In genomic region chr7:144789601-144790556, GRCm38 (mm10) we compare ENCODE assay signal across 8 mouse cellular contexts. TPM values are rescaled to one million over a fixed set of nuclear protein-coding genes. Genes with fewer than 3 reads are reported as not detected.
DNase-seq lines count a peak whose midpoint lies in the region; ATAC-seq and TF ChIP-seq lines count a peak whose summit lies in the region.
"Had no signal": no experiment of that assay in that cellular context is flagged by ENCODE, and none has a peak within 500 bp of the region (broad histone marks: within the 10 kb centered on the region; RNA-seq: fewer than 3 reads in every experiment).

No protein-coding gene starts in this region.

- no peak overlapping the region for H3K27ac ChIP-seq in lung, embryonic 16.5 days (ENCODE audit: low read length)
- H3K27ac ChIP-seq in embryonic facial prominence, embryonic 13.5 days: no peak overlapping the region
- peak overlapping the region; percentile 61 for H3K27ac ChIP-seq in limb, embryonic 10.5 days
- no peak overlapping the region for H3K27ac ChIP-seq in olfactory bulb, adult 2 months (ENCODE audit: insufficient read depth, low read depth, low read length)

- TF ChIP-seq POLR2A in olfactory bulb, adult 2 months (IDR thresholded peaks at IDR 0.05; ENCODE audit: insufficient read depth, low read depth, low read length): no peak

- no peak for ATAC-seq in lung, embryonic 16.5 days (ENCODE audit: low read depth)
- no peak for ATAC-seq in embryonic facial prominence, embryonic 13.5 days (ENCODE audit: insufficient number of reproducible peaks, insufficient read depth, low FRiP score, low TSS enrichment, low read depth)

- no peaks in the 10 kb centered on the region for H3K36me3 ChIP-seq in lung, embryonic 16.5 days (ENCODE audit: control insufficient read depth, insufficient read depth, low read length)
- no peaks in the 10 kb centered on the region for H3K36me3 ChIP-seq in embryonic facial prominence, embryonic 13.5 days
- no peaks in the 10 kb centered on the region for H3K36me3 ChIP-seq in limb, embryonic 10.5 days

- DNase-seq in lung, postnatal 10 days: no peak
- DNase-seq in limb, embryonic 10.5 days (ENCODE audit: low spot score): peak; percentile 52
- no peak for DNase-seq in gastrocnemius, postnatal 10 days
- DNase-seq in frontal cortex, postnatal 10 days (ENCODE audit: low spot score in 2 of 2): no peak

- H3K4me3 ChIP-seq in lung, embryonic 16.5 days (ENCODE audit: low read length): peak overlapping the region; percentile 29
- H3K4me3 ChIP-seq in embryonic facial prominence, embryonic 13.5 days: peak overlapping the region; percentile 37
- H3K4me3 ChIP-seq in limb, embryonic 10.5 days: peak overlapping the region; percentile 44
- H3K4me3 ChIP-seq in olfactory bulb, adult 2 months (ENCODE audit: insufficient read depth, low read depth, low read length): peak overlapping the region; percentile 3; the same call in 1 of the 2 replicates

- H3K9me3 ChIP-seq in lung, embryonic 16.5 days (ENCODE audit: control insufficient read depth, low read length): no peaks in the 10 kb centered on the region
- 0 out of 2 replicates have a peak, but pooled peaks cover 4% of the 10 kb centered on the region for H3K9me3 ChIP-seq in embryonic facial prominence, embryonic 13.5 days
- H3K9me3 ChIP-seq in limb, embryonic 10.5 days (replicated peaks): no peaks in the 10 kb centered on the region

- WGBS in lung, embryonic 16.5 days: 47% methylated on average over 36 of the region's 36 CpGs
- WGBS in embryonic facial prominence, embryonic 13.5 days: 47% methylated on average over 36 of the region's 36 CpGs
- 45% methylated on average over 36 of the region's 36 CpGs for WGBS in limb, embryonic 10.5 days
- 56% methylated on average over 36 of the region's 36 CpGs for WGBS in olfactory bulb, adult 2 months

- H3K9ac ChIP-seq in lung, embryonic 16.5 days (ENCODE audit: low read length): no peak overlapping the region
- H3K9ac ChIP-seq in embryonic facial prominence, embryonic 13.5 days: 0 out of 2 replicates have a peak overlapping the region, but pooled peaks have one; percentile 44

- TF ChIP-seq CTCF in olfactory bulb, adult 2 months (IDR thresholded peaks at IDR 0.05; ENCODE audit: insufficient read depth, low read depth, low read length): no peak

- H3K4me1 ChIP-seq in lung, embryonic 16.5 days (replicated peaks; ENCODE audit: control insufficient read depth, insufficient read depth, low read length): no peaks in the 10 kb centered on the region
- H3K4me1 ChIP-seq in embryonic facial prominence, embryonic 13.5 days: no peaks in the 10 kb centered on the region
- peaks cover 5% of the 10 kb centered on the region; the same call in 1 of the 2 replicates for H3K4me1 ChIP-seq in limb, embryonic 10.5 days
- no peaks in the 10 kb centered on the region for H3K4me1 ChIP-seq in olfactory bulb, adult 2 months (ENCODE audit: control insufficient read depth, insufficient read depth, low read length)

- no peaks in the 10 kb centered on the region for H3K27me3 ChIP-seq in lung, embryonic 16.5 days (ENCODE audit: control insufficient read depth, insufficient read depth, low read depth, low read length)
- peaks cover 24% of the 10 kb centered on the region for H3K27me3 ChIP-seq in embryonic facial prominence, embryonic 13.5 days
- peaks cover 20% of the 10 kb centered on the region; the same call in 1 of the 2 replicates for H3K27me3 ChIP-seq in limb, embryonic 10.5 days (ENCODE audit: low read depth, poor library complexity, severe bottlenecking)

- H3K4me2 ChIP-seq in lung, embryonic 16.5 days (ENCODE audit: low read depth, low read length): peak overlapping the region; percentile 54
- H3K4me2 ChIP-seq in embryonic facial prominence, embryonic 13.5 days: peak overlapping the region; percentile 58

RNA-seq across cellular contexts. Expression of gene Ano1, which starts 38.1 kb away (rescaled TPM):
- polyA plus RNA-seq in lung, embryonic 16.5 days (2015; fragmentation: Nextera tagmentation; extraction: Ambion mirVana): 111 and 114 TPM in 2 replicates
- polyA plus RNA-seq in embryonic facial prominence, embryonic 13.5 days (2015; fragmentation: Nextera tagmentation; extraction: Ambion mirVana): 12.0 and 12.8 TPM in 2 replicates
- 3.1 and 6.0 TPM in 2 replicates for polyA plus RNA-seq in limb, embryonic 10.5 days (2016; fragmentation: Nextera tagmentation; extraction: Ambion mirVana)
- polyA plus RNA-seq in olfactory bulb, adult 2 months (2012; ENCODE audit: insufficient read depth, insufficient read length, low replicate concordance, missing spikeins): not detected in 2 replicates
- 10 to 100 TPM in 1 of 2 experiments, 1 to 10 TPM in 1; 8.6 to 11.6 TPM for total RNA-seq in gastrocnemius, postnatal 10 days (2021)
- total RNA-seq: common myeloid progenitor, adult 5-6 weeks had no signal

RNA-seq across cellular contexts. Expression of gene Fgf3, which starts 48.0 kb away (rescaled TPM):
- polyA plus RNA-seq in lung, embryonic 16.5 days (2015; fragmentation: Nextera tagmentation; extraction: Ambion mirVana): not detected in 2 replicates
- polyA plus RNA-seq in embryonic facial prominence, embryonic 13.5 days (2015; fragmentation: Nextera tagmentation; extraction: Ambion mirVana): 0.55 and 1.2 TPM in 2 replicates
- polyA plus RNA-seq in limb, embryonic 10.5 days (2016; fragmentation: Nextera tagmentation; extraction: Ambion mirVana): 0.41 and 0.46 TPM in 2 replicates
- not detected in 2 replicates for polyA plus RNA-seq in olfactory bulb, adult 2 months (2012; ENCODE audit: insufficient read depth, insufficient read length, low replicate concordance, missing spikeins)
- total RNA-seq in gastrocnemius, postnatal 10 days (2021): not detected

RNA-seq across cellular contexts. Expression of gene Fgf4, which starts 57.3 kb away (rescaled TPM):
- not detected in 2 replicates for polyA plus RNA-seq in lung, embryonic 16.5 days (2015; fragmentation: Nextera tagmentation; extraction: Ambion mirVana)
- polyA plus RNA-seq in embryonic facial prominence, embryonic 13.5 days (2015; fragmentation: Nextera tagmentation; extraction: Ambion mirVana): 0.18 TPM in 1 of 2 replicates, not detected in the other
- 1.5 and 3.2 TPM in 2 replicates for polyA plus RNA-seq in limb, embryonic 10.5 days (2016; fragmentation: Nextera tagmentation; extraction: Ambion mirVana)
- polyA plus RNA-seq in olfactory bulb, adult 2 months (2012; ENCODE audit: insufficient read depth, insufficient read length, low replicate concordance, missing spikeins): not detected in 2 replicates
- total RNA-seq in gastrocnemius, postnatal 10 days (2021): under 1 TPM; 0.09 to 0.27 TPM
- total RNA-seq: common myeloid progenitor, adult 5-6 weeks had no signal
